Mouse (Mus musculus): Measurements from ENCODE around the gene Tigd3.
A peak's percentile ranks its signal among the peaks of the same experiment; 100 is the strongest.

Tigd3 gene

DNA sequence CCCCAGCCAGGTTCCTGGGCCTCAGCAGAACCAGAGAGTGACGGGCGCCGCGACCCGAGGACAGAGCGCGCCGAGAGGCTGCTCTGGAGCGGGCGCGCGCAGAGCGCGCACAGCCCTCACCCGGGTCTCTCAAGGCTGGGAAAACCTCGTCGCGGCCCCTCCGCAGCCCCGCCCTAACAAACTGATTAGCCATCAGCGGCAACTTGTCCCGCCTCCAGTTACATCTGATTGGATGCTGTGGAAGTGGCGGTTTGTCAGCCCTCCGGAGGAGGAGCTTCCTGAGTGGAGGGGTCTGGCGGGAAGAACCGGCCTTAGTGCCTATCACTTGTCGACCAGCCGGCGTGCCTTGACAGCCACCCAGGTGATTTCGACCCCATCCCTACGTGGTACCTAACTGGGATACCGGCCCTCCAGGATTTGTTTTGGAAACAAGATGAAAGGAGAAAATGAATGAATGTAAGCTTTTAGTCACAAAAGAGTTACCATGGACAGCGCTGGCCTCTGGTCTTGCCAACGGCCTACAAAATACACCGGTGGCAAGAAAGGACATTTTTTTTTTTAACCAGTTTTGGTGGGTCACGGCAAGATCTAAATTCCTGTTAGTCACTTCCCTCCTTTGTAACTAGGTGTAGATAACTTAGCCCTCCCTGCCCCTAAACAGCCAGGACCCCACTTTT lies at the start of gene Tigd3:
Gene Tigd3 (minus strand): TSS at position 148 of the 677 bp plus-strand sequence.
- DNase-seq (ENCODE audit: low spot score in 2 of 2), result peak; percentile 90 to 93

DNA sequence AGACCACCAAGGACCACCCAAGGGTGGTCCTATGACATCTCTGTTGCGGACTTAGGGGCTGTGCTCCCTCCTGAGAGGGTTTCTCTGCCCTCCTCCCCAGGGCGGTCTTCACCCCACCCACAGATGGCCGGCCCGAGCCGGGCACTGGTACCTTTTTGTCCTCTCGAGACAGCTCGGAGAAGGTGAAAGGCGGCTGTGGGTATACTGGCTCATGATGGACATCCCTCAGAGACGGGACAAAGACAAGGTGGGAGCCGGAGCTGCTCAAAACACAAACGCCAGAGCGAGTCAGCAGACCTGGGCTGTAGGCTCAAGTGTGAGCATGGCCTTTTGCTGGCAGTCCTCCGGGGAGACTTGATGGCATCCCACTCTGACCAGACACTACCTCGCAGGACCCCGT lies 49.5 kb upstream of the Tigd3 start:
- no peak for DNase-seq (ENCODE audit: low spot score in 2 of 2)

DNA sequence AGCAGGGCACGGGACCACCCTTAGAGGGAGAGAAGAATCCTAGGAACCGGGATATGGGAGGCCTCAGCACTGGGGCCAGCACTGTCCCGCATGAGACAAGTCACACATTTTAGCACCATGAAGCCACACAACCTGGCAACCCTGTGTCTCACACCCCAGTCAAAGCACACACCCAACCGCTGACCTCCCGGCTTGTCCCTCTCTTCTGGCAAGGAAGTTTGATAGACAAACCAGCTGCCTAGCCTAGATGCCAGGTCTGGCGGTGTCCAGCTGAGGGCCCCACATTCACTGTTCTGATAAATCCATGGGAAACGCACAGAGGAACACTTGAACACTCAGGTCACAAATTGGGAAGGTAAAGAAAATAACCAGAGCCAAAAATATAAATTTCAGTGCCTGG lies 48.6 kb upstream of the Tigd3 start:
- DNase-seq (ENCODE audit: low spot score in 2 of 2), result no peak

DNA sequence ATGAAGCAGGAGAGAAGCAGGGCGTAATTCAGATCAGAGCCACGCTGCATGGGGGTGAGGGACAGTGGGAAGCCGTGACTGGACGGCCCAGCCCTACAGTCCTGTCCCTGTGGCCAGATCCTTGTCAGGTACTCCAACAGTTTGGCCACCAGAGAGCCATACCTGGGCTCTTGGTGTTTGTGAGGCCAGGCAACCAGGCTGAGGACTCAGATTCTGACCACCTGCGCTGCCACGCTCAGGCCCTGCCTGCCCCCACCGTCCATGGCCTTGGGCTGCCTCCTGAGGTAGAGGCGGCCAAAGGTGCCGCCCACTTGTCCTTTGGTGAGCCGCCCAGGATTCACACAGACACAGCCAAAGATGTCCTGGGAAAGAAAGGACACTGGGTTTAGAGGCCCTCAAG lies 46.7 kb upstream of the Tigd3 start:
- no peak for DNase-seq (ENCODE audit: low spot score in 2 of 2)

DNA sequence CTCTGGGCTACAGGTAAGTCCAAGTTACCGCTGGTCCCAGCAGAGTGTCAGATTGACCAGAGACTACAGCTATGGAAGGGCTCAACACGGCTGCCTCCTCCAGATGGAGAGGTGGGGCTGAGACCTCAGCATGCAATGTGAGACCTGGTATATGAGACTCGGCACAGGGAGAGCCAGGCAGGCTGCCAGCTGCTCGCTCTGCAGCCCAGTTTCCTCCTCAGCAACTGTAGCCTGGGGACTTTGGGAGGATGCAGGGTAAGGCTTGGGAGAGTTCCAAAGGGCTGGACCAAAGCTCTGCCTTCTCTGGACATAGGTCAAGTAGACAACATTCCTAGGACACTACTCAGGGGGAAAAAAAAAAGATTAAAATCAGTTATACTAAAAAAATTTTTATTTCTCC lies 46.2 kb upstream of the Tigd3 start:
- peak; percentile 79 to 82 for DNase-seq (ENCODE audit: low spot score in 2 of 2)

DNA sequence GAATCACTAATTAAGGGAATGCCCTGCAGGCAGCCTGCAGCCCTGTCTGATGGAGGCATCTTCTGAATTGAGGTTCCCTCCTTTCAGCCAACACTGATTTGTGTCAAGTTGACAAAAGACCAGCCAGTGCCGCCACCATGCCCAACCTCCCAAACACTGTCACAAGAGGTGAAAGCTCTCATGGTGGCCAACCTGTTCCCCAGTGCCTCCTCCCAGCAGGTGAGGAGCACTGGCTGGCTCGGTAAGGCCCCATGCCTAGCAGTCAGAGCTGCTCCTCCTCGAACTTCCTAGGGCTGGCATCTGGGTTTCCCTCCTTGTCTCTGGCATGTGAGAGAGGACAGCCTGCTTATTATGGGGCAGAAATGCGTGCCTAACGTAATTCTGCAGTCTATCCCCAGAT lies 45.8 kb upstream of the Tigd3 start:
- DNase-seq (ENCODE audit: low spot score in 2 of 2), result no peak

DNA sequence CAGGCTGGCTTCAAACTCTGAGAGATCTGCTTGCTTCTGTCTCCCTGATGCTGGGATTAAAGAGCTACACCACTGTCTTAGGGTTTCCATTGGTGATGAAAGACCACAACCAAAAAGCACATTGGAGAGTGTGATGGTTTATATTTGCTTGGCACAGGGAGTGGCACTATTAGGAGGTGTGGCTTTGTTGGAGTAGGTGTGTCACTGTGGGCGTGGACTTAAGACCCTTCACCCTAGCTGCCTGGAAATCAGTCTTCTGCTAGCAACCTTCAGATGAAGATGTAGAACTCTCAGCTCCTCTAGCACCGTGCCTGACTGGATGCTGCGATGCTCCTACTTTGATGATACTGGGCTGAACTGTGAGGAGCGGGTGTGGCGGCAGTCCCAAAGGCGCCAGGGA lies 44.6 kb upstream of the Tigd3 start:
- no peak for DNase-seq (ENCODE audit: low spot score in 2 of 2)

DNA sequence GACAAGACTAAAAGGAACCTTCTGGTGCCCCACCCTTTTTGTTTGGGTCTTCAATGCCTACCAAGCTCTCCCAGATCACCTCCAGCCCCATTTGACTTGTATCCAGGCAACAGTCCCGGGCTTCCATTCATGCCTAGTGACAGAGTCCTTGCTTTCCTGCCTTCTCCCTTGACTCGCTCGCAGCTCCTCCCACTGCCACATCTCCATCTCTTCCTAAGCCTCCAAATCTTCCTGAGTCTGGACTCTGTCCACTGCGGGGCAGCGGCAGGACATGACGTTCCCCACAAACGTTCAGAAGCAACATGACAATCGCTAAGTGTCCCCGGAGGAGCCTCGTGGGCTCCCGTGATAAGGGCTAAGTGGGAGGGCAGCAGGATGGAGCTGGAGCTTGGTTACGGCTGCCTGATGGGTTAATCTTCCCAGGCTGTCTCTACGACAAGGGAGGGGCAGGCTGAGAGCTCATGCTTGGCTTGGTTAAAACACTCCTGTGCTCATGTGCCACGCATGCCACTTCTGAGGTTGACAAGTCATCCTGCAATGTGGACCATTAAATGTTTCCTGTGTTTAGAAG lies 44.0 kb upstream of the Tigd3 start:
- DNase-seq (ENCODE audit: low spot score in 2 of 2), result no peak

DNA sequence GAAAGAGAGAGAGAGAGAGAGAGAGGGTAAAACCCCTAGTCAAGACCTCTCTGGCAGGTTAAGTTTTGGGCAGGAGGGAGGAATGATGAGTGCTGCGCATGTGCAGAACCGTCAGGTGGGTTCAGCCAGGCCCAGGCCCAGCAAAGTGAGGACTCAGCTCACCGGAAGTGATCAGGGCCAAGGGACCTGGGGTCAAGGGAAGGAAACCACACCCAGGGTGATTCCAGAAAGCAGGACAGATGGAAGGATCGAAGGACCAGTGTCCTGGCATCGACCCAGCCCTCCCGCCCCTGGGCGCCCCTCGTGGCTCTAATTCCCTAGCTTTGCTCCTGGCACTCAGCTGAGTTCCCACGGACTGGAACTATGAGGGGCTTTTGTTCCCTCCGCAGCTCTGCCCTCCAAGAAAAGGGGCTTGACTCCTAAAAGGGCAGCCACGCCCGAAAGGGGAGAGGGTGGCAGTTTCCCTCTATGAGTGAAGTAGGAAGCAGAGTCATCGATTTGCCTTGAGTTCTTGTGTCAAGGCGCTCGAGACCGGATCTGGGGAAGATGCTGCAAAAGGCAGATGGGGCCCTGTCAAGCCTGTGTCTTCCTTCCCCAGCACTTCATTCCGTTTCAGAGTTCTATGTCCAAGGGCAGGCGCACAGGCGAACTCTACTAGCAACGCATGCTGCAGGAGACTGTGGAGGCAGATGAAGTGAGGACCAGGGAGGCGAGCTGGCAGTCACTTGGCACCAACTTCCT lies 43.3 kb upstream of the Tigd3 start:
- DNase-seq (ENCODE audit: low spot score in 2 of 2), result no peak

DNA sequence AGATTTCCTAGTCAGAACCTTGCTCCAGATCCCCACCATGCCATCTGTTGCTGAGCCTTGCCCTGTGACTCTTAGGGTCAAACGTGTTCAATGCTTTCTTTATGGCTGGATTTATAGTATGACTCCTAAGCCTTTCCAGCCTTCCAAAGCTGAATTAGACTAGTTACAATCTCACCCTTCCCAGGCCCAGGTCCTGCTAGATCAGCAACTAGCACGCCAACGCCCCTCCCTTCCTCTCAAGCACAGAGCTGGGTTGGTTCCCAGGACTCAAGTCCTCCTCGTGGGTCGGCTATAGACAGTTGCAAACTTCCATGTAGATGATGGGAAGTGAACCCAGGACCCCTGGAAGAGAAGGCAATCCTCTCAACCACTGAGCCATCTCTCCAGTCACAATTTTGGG lies 41.7 kb upstream of the Tigd3 start:
- no peak for DNase-seq (ENCODE audit: low spot score in 2 of 2)

DNA sequence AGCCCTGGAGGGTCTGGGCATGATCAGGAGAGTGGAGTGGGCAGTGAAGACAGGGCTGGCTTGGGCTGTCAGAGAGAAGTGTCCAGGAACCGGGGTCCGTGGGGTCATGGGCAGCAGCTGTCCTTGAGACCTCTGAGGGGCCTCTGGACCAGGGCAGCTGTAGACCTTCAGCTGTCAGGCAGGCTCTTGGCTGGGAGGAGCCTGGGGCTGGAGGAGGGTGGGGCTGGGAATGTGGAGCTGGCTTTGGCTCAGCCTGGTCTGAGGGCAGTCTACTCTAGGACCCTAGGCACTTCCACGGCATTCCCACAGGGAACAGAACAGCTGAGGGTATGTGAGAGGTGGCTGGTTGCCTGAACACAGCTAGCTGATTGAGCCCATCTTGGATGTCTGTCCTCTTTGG lies 41.3 kb upstream of the Tigd3 start:
- DNase-seq (ENCODE audit: low spot score in 2 of 2), result peak in 1 of 2 experiments; percentile 78

DNA sequence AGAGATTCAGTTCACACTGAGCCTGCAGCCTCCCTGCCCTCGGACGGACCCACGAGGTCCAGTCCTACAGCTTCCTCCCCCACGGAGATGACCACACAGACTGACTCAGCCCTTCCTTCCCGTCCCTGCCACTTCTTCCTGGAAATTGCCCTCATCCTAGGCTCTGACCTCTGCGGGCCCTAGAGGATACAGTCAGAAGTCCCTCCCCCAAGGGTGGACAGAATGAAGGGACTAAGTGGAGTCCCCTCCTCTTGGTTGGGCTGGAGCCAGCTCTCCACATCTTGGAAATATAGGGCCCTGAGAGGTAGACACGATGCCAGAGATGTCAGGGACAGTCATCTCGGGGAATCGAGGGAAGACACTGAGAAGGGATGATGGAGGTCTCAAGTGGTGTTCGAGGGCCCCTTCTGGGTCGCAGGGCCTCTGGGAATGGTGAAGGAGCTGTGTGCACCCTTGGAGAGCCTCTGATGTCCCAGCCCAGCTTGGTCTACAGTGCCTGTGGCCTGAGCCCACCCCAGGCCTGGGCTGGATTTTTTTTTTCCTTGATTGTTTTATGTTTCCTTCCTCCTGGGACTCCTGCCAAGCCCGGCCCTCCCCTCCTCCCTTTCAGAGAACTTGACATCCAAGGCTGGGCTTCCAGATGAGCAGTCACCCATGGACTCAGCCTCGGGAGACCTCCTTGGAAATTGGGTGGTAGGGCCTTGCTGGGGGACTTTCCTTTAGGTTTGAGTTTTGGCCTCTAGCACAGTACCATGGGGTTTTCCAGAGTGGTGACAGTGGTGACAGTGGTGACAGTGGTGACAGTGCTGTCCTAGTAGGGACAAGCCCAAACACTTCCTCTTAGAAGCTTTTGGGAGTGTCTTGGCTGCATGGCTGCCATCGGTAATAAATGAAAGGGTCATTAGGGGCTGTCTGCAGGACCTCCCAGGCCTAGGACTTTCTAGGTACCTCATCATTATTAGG lies 36.0 kb upstream of the Tigd3 start:
- peak; percentile 60 to 76 for DNase-seq (ENCODE audit: low spot score in 2 of 2)

DNA sequence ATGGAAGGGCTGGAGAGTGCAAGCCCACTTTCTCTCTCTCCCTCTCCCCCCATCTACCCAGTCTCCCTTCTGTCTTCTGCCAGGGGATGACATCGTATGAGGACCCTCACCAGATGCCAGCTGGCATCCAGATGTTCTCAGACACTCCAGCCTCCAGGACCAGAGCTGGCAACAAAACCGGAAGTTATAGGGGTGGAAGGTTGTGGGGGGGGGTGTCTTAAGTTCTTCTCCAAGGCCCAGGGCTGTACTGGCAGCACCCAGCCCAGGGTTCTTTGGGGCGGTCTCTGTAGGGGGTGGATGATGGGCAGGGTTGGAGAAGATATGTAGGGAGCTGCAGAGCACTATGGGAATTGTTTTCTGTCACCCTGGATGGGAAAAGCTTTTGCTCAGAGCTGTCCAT lies 34.6 kb upstream of the Tigd3 start:
- DNase-seq (ENCODE audit: low spot score in 2 of 2), result no peak

DNA sequence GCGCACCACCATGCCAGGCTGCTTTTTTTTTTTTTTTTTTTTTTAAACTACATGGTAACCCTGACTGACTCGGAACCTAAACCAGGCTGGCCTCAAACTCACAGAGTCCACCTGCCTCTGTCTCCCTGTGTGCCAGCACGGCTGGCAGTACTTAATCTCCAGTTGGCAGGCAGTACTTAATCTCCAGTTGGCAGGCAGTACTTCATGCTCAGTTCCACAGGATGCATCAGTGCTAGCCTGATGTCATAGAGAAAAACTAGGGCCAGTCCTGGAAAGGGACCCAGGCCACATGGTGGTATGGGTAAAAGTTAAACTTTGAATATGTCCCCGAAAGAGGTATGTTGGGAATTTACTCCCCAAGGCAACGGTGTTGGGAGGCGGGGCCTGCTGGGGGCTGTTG lies 34.2 kb upstream of the Tigd3 start:
- no peak for DNase-seq (ENCODE audit: low spot score in 2 of 2)

DNA sequence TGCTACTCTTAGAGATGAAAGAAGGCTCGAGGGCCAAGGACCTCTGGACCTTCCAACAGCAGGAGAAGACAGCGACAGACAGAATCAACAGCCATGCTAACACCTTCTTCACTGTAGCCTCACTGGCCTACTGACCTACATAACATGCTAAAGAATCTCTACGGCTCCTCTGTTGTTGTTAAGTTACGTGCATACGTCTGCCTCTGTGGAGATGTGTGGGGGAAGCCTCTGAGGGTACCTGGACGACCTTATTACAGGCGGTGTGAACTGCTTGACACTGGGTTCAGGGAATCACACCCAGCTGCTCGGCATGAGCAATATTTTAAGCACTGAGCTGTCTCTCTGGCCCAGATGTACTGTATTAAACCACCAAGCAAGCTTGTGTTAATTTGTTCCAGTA lies 33.6 kb upstream of the Tigd3 start:
- DNase-seq (ENCODE audit: low spot score in 2 of 2), result no peak

DNA sequence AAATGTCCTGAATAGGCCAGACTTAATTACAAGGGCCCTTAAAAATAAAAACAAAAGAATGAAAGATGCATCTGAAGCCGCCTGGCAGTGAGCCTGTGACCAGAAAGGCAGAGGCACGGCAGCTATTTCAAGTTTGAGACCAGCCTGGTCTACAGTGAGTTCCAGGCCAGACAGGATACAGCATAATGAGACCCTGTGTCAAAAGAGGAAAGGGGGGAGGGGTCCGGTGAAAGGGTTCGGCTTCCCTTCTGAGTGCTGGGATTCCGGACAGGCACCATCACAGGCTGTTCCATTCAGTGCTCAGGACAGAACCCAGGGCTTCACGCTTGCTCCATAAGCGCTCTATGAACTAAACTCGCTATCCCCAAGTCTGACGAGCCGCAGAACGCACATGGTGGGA lies 33.1 kb upstream of the Tigd3 start:
- no peak for DNase-seq (ENCODE audit: low spot score in 2 of 2)

DNA sequence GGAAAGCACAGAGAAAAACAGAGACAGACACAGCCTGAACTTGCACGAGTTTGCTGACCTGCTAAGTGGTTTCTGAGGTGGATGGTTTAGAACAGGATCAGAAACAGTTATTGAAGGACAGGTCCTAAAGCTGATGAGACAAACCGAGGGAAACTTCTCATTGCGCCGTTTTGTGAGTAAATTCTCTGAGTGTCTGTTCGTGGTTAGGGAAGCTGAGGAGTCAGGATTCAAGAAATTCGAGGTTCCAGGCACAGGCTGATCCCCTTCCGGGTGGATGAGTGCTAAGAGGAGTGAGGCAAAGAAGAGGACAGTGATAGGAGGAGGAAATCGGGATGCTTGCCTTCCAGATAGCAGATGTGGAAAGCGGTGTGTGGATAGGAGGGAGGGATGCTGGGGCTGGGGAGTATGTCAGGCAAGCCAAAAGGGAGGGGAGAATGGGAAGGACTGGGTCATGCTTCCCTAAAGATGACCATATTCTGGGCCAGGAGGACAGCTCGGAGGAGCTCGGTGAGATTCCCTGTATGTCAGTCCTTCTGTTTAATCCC lies 31.4 kb upstream of the Tigd3 start:
- no peak for DNase-seq (ENCODE audit: low spot score in 2 of 2)

DNA sequence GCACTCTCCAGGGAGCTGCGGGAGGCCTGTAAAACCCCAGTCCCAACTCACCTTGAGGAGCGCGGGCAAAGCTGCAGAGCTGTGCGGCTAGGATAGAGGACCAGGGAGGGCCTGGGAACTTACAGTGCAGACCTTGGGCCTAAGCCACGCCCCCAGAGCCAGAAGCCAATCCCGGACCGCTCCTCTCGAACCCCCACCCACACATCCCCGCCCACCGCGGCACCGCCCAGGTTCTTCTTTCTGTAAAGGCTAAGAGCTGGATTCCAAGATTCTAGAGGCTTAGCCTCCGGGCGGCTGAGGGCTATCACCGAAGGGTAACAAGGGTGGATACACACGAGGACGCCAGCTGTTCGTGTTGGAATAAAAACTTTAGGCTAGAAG lies 30.8 kb upstream of the Tigd3 start, which contains the start of gene Cdc42ep2:
Gene Cdc42ep2 (minus strand): TSS at position 104 of the 381 bp plus-strand sequence.
- peak; percentile 96 to 98 for DNase-seq (ENCODE audit: low spot score in 2 of 2)

DNA sequence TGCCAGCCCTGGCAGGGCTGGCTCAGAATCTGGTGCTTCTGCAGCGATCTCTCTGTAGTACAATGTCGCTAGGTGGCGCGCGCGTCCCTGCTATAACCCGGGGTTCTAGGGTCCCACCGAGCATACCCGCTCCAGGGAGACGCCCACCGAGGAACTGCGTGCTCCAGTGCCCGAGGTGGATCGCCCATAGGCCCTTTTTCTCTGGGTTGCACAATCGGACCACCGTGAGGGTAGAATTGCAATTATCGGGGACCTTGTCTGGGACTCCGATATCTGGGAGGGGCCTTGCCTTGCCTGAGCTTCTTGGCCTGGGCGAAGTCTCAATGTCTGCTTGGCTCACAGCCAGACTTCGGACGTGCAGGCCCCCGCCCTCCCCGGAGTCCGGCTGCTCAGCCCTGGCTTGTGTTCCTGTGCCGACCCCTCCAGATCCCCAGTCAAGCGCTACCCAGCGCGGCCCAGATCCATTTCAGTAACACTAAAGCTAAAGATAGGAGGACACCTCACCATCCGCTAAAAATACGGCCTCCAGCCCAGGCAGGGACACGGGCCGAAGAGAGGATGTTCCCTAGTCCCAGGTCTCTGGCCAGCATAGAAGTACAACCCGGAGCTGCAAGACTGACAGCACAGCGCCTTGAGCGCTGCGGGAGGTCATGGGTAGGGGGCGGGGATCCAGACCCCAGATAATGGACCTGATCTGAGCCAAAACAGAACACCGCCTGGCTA lies 30.2 kb upstream of the Tigd3 start:
- DNase-seq (ENCODE audit: low spot score in 2 of 2), result peak; percentile 82 to 94

DNA sequence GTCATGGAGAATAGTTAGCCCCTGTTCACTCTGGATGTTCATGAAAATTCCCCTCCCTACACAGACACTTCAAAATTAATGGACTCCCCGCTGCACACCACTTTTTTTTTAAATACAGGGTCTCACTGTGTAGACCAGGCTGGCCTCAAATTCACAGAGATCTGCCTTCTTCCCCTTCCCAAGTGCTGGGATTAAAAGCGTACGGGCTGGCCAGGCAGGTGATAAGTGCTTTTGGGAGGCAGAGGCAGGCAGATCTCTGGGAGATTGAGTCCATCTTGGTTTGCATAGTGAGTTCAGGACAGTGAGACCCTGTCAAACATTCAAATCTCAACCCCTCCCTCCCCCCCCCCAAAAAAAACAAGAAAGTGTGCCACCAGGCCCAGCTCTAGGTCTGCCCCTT lies 29.0 kb upstream of the Tigd3 start:
- DNase-seq (ENCODE audit: low spot score in 2 of 2), result no peak
